Mouse (Mus musculus) cerebellum, adult 2 months (tissue): ENCODE measurements at regions not wholly inside any gene's neighbourhood (a gene's known extent, or its start where the extent isn't known, plus 50 kb on each side); places are given as distances from the start of the nearest gene placed in this dataset.

Experiments
- DNase-seq, 2 experiments: peaks; one replicate each; pipeline ENCODE4 v3.0.0; 2021
- H3K27ac ChIP-seq: fragments of 200-500 bp; 2 replicates; pipeline ENCODE4 v1.5.1; 2012; ENCODE audit warnings: low read length, control low read depth, inconsistent platforms; ENCODE audit not compliant: insufficient read depth
- H3K27me3 ChIP-seq: fragments of 200-500 bp; 2 replicates; pipeline ENCODE4 v1.6.1; 2012; ENCODE audit warnings: inconsistent platforms, mild to moderate bottlenecking, low read length, moderate library complexity; ENCODE audit not compliant: control insufficient read depth, insufficient read depth
- H3K4me1 ChIP-seq: fragments of 200-500 bp; 2 replicates; pipeline ENCODE4 v1.6.1; 2011; ENCODE audit warnings: low read length; ENCODE audit not compliant: control insufficient read depth, insufficient read depth
- H3K4me3 ChIP-seq: fragments of 200-500 bp; replicated peaks from 2 replicates; pipeline ENCODE3; 2011; ENCODE audit warnings: mild to moderate bottlenecking, low read depth, low read length, control low read depth; ENCODE audit not compliant: insufficient read depth
- CTCF ChIP-seq: fragments of 200-500 bp; IDR thresholded peaks from 2 replicates; pipeline ENCODE4 v1.5.1; 2011; ENCODE audit warnings: low read depth, mild to moderate bottlenecking, control low read depth, low read length, moderate library complexity, borderline replicate concordance; ENCODE audit not compliant: insufficient read depth
- POLR2A ChIP-seq: fragments of 200-500 bp; IDR thresholded peaks from 2 replicates; pipeline ENCODE4 v1.6.1; 2011; ENCODE audit warnings: low read length, control low read depth, borderline replicate concordance; ENCODE audit not compliant: insufficient read depth
- WGBS: fragments of 180-500 bp; shearing (Covaris S2); methylation state at CpG from one replicate; pipeline ENCODE4 v1.1.7; 2018; 5-methylcytosine and 5-hydroxymethylcytosine counted together

DNA sequence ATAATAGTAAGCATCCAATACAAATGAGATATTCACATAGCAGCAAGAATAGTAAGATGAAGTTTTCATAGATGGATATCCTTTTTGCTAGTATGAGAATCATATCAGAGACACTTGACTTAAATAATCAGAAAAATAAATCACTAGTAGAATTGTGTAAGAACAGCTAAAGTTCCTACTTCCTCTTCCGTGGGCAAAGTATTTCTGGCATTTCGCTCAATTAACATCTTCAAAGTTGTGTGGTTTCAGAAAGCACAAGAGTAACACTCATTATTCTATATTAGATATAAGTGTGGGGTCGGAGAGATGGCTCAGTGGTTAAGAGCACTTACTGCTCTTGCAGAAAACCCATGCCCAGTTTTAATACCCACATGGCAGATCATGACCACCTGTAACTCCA lies 197.4 kb downstream of the Phlda1 start:
- Histone ChIP-seq H3K4me1 (no peaks in the 10 kb centered on the region), H3K27ac (no peak overlapping the region), H3K27me3 (no peaks in the 10 kb centered on the region), H3K4me3 (no peak overlapping the region)
- 95% methylated on average over 3 of the region's 3 CpGs for WGBS
- TF ChIP-seq POLR2A (no peak), CTCF (no peak)
- DNase-seq: no peak

- Histone ChIP-seq H3K4me1 (no peaks in the 10 kb centered on the region), H3K4me3 (no peak overlapping the region), H3K27ac (no peak overlapping the region), H3K27me3 (no peaks in the 10 kb centered on the region)
- DNase-seq: no peak
- 75% methylated on average over 5 of the region's 5 CpGs for WGBS
- TF ChIP-seq POLR2A (no peak), CTCF (no peak)
These were observed 205.5 kb downstream of the Phlda1 start for GRCm38 (mm10) chr10:111711519-111712113.

GRCm38 (mm10) chr10:111712991-111713390 lies 206.9 kb downstream of the Phlda1 start:
- no peak for DNase-seq
- Histone ChIP-seq H3K4me1 (no peaks in the 10 kb centered on the region), H3K4me3 (no peak overlapping the region), H3K27me3 (no peaks in the 10 kb centered on the region; the same call in 1 of the 2 replicates), H3K27ac (no peak overlapping the region)
- TF ChIP-seq POLR2A (no peak), CTCF (no peak)
- 90% methylated on average over 7 of the region's 7 CpGs for WGBS

DNA sequence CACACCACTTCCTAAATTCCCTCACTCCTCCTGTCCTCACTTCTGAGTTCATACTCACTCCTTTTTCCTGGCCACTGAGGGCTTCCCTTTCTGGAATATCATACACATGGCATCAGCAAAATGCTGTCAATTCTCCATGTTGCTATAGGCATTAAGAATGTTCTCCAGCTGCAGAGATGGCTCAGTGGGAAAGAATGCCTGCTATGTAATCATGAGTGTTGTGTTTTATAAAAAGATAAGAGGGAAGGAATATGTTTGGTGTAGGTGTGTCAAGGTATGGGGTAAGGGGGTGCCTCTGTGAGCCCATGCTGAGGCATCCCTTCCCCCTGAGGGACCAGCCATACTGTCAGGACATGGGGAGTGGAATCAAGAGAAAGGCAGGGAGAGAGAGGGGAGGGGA lies 207.6 kb downstream of the Phlda1 start:
- Histone ChIP-seq H3K4me1 (no peaks in the 10 kb centered on the region), H3K27ac (no peak overlapping the region), H3K27me3 (no peaks in the 10 kb centered on the region; the same call in 1 of the 2 replicates), H3K4me3 (no peak overlapping the region)
- TF ChIP-seq CTCF (no peak), POLR2A (no peak)
- no peak for DNase-seq

GRCm38 (mm10) chr10:111715172-111715571 lies 209.1 kb downstream of the Phlda1 start:
- no peak for DNase-seq
- no peak overlapping the region for H3K4me3 ChIP-seq
- no peaks in the 10 kb centered on the region for H3K4me1 ChIP-seq
- WGBS: 88% methylated on average over 6 of the region's 6 CpGs
- TF ChIP-seq CTCF (no peak), POLR2A (no peak)
- H3K27me3 ChIP-seq: no peaks in the 10 kb centered on the region; the same call in 1 of the 2 replicates
- no peak overlapping the region for H3K27ac ChIP-seq

GRCm38 (mm10) chr10:111719632-111720031 lies 213.5 kb downstream of the Phlda1 start:
- Histone ChIP-seq H3K27ac (no peak overlapping the region), H3K27me3 (no peaks in the 10 kb centered on the region; the same call in 1 of the 2 replicates), H3K4me1 (peaks cover 2% of the 10 kb centered on the region; the same call in 1 of the 2 replicates), H3K4me3 (no peak overlapping the region)
- 70% methylated on average over 5 of the region's 5 CpGs for WGBS
- DNase-seq: no peak
- TF ChIP-seq POLR2A (no peak), CTCF (no peak)

DNA sequence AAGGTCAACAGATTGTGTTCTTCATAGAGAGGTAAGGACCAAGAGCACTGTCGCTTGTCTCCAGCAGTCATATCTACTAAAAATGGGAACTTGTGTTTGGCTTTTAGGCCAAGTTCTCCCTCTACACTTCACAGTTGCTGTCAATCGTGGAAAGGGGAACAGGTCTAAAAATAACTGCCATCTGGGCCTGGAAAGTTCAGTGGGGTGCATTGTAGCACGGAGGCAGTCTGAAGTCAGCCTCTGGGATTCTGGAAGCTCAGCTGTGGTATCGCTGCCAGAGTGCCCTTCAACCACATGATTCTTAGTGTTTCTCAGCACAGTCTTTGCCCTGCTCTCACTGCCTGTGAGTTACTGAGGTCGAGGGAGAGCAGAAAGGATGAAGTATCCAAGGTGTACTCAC lies 215.0 kb downstream of the Phlda1 start:
- no peak overlapping the region for H3K4me3 ChIP-seq
- H3K4me1 ChIP-seq: peaks cover 2% of the 10 kb centered on the region; the same call in 1 of the 2 replicates
- DNase-seq: peak in 1 of 2 experiments; percentile 6
- H3K27me3 ChIP-seq: no peaks in the 10 kb centered on the region; the same call in 1 of the 2 replicates
- H3K27ac ChIP-seq: no peak overlapping the region
- WGBS: 22% methylated on average over 5 of the region's 5 CpGs
- TF ChIP-seq POLR2A (no peak), CTCF (no peak)

GRCm38 (mm10) chr10:111723885-111724284 lies 217.8 kb downstream of the Phlda1 start:
- DNase-seq: no peak
- Histone ChIP-seq H3K27ac (no peak overlapping the region), H3K4me1 (peaks cover 2% of the 10 kb centered on the region; the same call in 1 of the 2 replicates), H3K4me3 (no peak overlapping the region), H3K27me3 (no peaks in the 10 kb centered on the region)
- 90% methylated on average over 2 of the region's 2 CpGs for WGBS
- no peak for TF ChIP-seq POLR2A
